Mouse (Mus musculus) CH12.LX (cell line): ENCODE measurements around the gene Dtnb. TPM values are rescaled to one million over a fixed set of nuclear protein-coding genes. Genes with fewer than 3 reads are reported as not detected.

Source experiments
- DNase-seq: peaks from one replicate; pipeline ENCODE4 v3.0.0-alpha.2; 2013; ENCODE audit errors: extremely low read depth
- H3K27ac ChIP-seq: 2 replicates; pipeline ENCODE4 v1.5.1; 2012; ENCODE audit warnings: low read depth, mild to moderate bottlenecking, control low read depth, moderate library complexity; ENCODE audit not compliant: insufficient read depth
- H3K27me3 ChIP-seq: replicated peaks from 2 replicates; pipeline ENCODE3; 2012; ENCODE audit warnings: inconsistent platforms
- H3K36me3 ChIP-seq, 2 experiments: replicated peaks in 1 of 2; 2 replicates each; pipeline versions ENCODE3 to v1.6.1; 2012; ENCODE audit warnings: inconsistent platforms in 1 of 2, low read length in 1 of 2, mild to moderate bottlenecking in 1 of 2, mixed read lengths in 1 of 2, moderate library complexity in 1 of 2; ENCODE audit not compliant: control insufficient read depth in 1 of 2, insufficient read depth in 1 of 2
- H3K4me1 ChIP-seq, 2 experiments: 2 replicates each; pipeline ENCODE4 v1.6.1; 2012; ENCODE audit warnings: inconsistent platforms in 1 of 2, moderate library complexity in 1 of 2; ENCODE audit not compliant: insufficient read depth in 2 of 2, control insufficient read depth in 1 of 2
- H3K4me2 ChIP-seq: 2 replicates; pipeline ENCODE4 v1.6.1; 2012; ENCODE audit warnings: low read depth, mild to moderate bottlenecking, control low read depth; ENCODE audit not compliant: poor library complexity, insufficient read depth, severe bottlenecking
- H3K4me3 ChIP-seq, 3 experiments: fragments of 150-350 bp in 1 of 3; sonication (generic) in 1 of 3; replicated peaks in 1 of 3; 2 replicates each; pipeline versions ENCODE3 to v1.5.1; 2011 to 2012; ENCODE audit warnings: low read depth in 2 of 3, low read length in 2 of 3, mild to moderate bottlenecking in 2 of 3, moderate library complexity in 2 of 3, control low read depth in 1 of 3, improper control_type of control experiment in 1 of 3, inconsistent platforms in 1 of 3, mixed read lengths in 1 of 3; ENCODE audit not compliant: poor library complexity in 1 of 3
- H3K79me2 ChIP-seq: replicated peaks from 2 replicates; pipeline ENCODE4 v1.6.1; 2012; ENCODE audit warnings: mild to moderate bottlenecking, moderate library complexity; ENCODE audit not compliant: control insufficient read depth, poor library complexity, insufficient read depth, severe bottlenecking; ENCODE audit errors: extremely low read depth
- H3K9ac ChIP-seq: 2 replicates; pipeline ENCODE4 v1.6.1; 2012; ENCODE audit warnings: low read depth, mild to moderate bottlenecking, control low read depth, moderate library complexity; ENCODE audit not compliant: insufficient read depth
- H3K9me3 ChIP-seq: replicated peaks from 2 replicates; pipeline ENCODE3; 2012; ENCODE audit warnings: low read length, inconsistent platforms, mixed read lengths
- CHD2 ChIP-seq: IDR thresholded peaks from 2 replicates; pipeline ENCODE4 v1.6.1; 2011; ENCODE audit warnings: low read length, improper control_type of control experiment
- CTCF ChIP-seq, 2 experiments: IDR thresholded peaks in 1 of 2; conservative IDR thresholded peaks in 1 of 2; 2 replicates each; pipeline ENCODE4 v1.5.1; 2011 to 2012; ENCODE audit warnings: low read depth in 2 of 2, low read length in 2 of 2, improper control_type of control experiment in 1 of 2, inconsistent platforms in 1 of 2, mild to moderate bottlenecking in 1 of 2, moderate library complexity in 1 of 2
- E2F4 ChIP-seq: IDR thresholded peaks from 2 replicates; pipeline ENCODE4 v1.6.1; 2011; ENCODE audit warnings: low read depth, low read length, improper control_type of control experiment; ENCODE audit not compliant: insufficient replicate concordance
- EP300 ChIP-seq: IDR thresholded peaks from 2 replicates; pipeline ENCODE4 v1.6.1; 2011; ENCODE audit warnings: low read length, improper control_type of control experiment
- JUND ChIP-seq: conservative IDR thresholded peaks from 2 replicates; pipeline ENCODE4 v1.6.1; 2011; ENCODE audit warnings: low read depth, low read length, improper control_type of control experiment
- KAT2A ChIP-seq: IDR thresholded peaks from 2 replicates; pipeline ENCODE4 v1.6.1; 2012; ENCODE audit warnings: low read length, improper control_type of control experiment, inconsistent platforms; ENCODE audit not compliant: insufficient replicate concordance
- MAX ChIP-seq: IDR thresholded peaks from 2 replicates; pipeline ENCODE4 v1.6.1; 2011; ENCODE audit warnings: low read length, improper control_type of control experiment
- MAZ ChIP-seq: IDR thresholded peaks from 2 replicates; pipeline ENCODE4 v1.6.1; 2012; ENCODE audit warnings: low read depth, mild to moderate bottlenecking, inconsistent platforms, low read length, improper control_type of control experiment, moderate library complexity
- MEF2A ChIP-seq: IDR thresholded peaks from 2 replicates; pipeline ENCODE4 v1.6.1; 2014; ENCODE audit warnings: low read depth, mild to moderate bottlenecking, inconsistent platforms, low read length, improper control_type of control experiment, borderline replicate concordance
- MXI1 ChIP-seq: IDR thresholded peaks from 2 replicates; pipeline ENCODE4 v1.6.1; 2011; ENCODE audit warnings: mild to moderate bottlenecking, low read depth, low read length, improper control_type of control experiment
- MYC ChIP-seq: IDR thresholded peaks from 2 replicates; pipeline ENCODE4 v1.6.1; 2011; ENCODE audit warnings: low read depth, mild to moderate bottlenecking, improper control_type of control experiment, low read length
- NELFE ChIP-seq: IDR thresholded peaks from 2 replicates; pipeline ENCODE4 v1.6.1; 2011; ENCODE audit warnings: low read depth, low read length, improper control_type of control experiment
- NRF1 ChIP-seq: IDR thresholded peaks from 2 replicates; pipeline ENCODE4 v1.6.1; 2014; ENCODE audit warnings: low read depth, mild to moderate bottlenecking, inconsistent platforms, low read length, improper control_type of control experiment, moderate library complexity
- POLR2A ChIP-seq: IDR thresholded peaks from 2 replicates; pipeline ENCODE4 v1.6.1; 2011; ENCODE audit warnings: low read depth, mild to moderate bottlenecking, improper control_type of control experiment, low read length
- POLR2AphosphoS2 ChIP-seq: IDR thresholded peaks from 2 replicates; pipeline ENCODE4 v1.6.1; 2011; ENCODE audit warnings: low read depth, low read length, improper control_type of control experiment
- RCOR1 ChIP-seq: conservative IDR thresholded peaks from 2 replicates; pipeline ENCODE4 v1.6.1; 2012; ENCODE audit warnings: low read depth, mild to moderate bottlenecking, inconsistent platforms, low read length, improper control_type of control experiment
- SMC3 ChIP-seq: IDR thresholded peaks from 2 replicates; pipeline ENCODE4 v1.6.1; 2011; ENCODE audit warnings: low read depth, low read length, improper control_type of control experiment
- TBP ChIP-seq: conservative IDR thresholded peaks from 2 replicates; pipeline ENCODE4 v1.6.1; 2011; ENCODE audit warnings: low read depth, low read length, improper control_type of control experiment
- TCF12 ChIP-seq: IDR thresholded peaks from 2 replicates; pipeline ENCODE4 v1.6.1; 2014; ENCODE audit warnings: low read depth, mild to moderate bottlenecking, inconsistent platforms, low read length, improper control_type of control experiment
- UBTF ChIP-seq: IDR thresholded peaks from 2 replicates; pipeline ENCODE4 v1.6.1; 2012; ENCODE audit warnings: low read depth, mild to moderate bottlenecking, inconsistent platforms, low read length, improper control_type of control experiment, moderate library complexity
- USF1 ChIP-seq: IDR thresholded peaks from 2 replicates; pipeline ENCODE4 v1.6.1; 2014; ENCODE audit warnings: low read depth, mild to moderate bottlenecking, inconsistent platforms, low read length, improper control_type of control experiment
- USF2 ChIP-seq: conservative IDR thresholded peaks from 2 replicates; pipeline ENCODE4 v1.6.1; 2011; ENCODE audit warnings: low read depth, low read length, improper control_type of control experiment
- ZC3H11A ChIP-seq: IDR thresholded peaks from 2 replicates; pipeline ENCODE4 v1.6.1; 2012; ENCODE audit warnings: low read depth, mild to moderate bottlenecking, inconsistent platforms, low read length, improper control_type of control experiment
- ZKSCAN1 ChIP-seq: IDR thresholded peaks from 2 replicates; pipeline ENCODE4 v1.6.1; 2012; ENCODE audit warnings: low read depth, inconsistent platforms, low read length, improper control_type of control experiment, borderline replicate concordance
- ZMIZ1 ChIP-seq: IDR thresholded peaks from 2 replicates; pipeline ENCODE4 v1.6.1; 2012; ENCODE audit warnings: low read depth, mild to moderate bottlenecking, inconsistent platforms, low read length, improper control_type of control experiment
- ZNF384 ChIP-seq: IDR thresholded peaks from 2 replicates; pipeline ENCODE4 v1.6.1; 2012; ENCODE audit warnings: low read depth, low read length, improper control_type of control experiment, inconsistent platforms
- dilution Hi-C: fragments of 300-500 bp; cut with MboI; formaldehyde crosslinking; loops from 2 replicates; pipeline ENCODE4 v1.14.3; 2020; ENCODE audit warnings: low sequenced_read_pairs; ENCODE audit not compliant: extremely low pct_unique_long_range_greater_than_20kb, extremely low pct_ligation_motif_present
- in situ Hi-C: fragments of 300-500 bp; cut with MboI; formaldehyde crosslinking; loops from 3 replicates; pipeline ENCODE4 v1.14.3; 2019; ENCODE audit warnings: low sequenced_read_pairs, low pct_ligation_motif_present, low pct_unique_long_range_greater_than_20kb, mixed read lengths
- polyA plus RNA-seq: library from polyadenylated mRNA; unstranded; fragments of >175 nt; gene quantifications from 2 replicates; pipeline ENCODE4 v1.2.1, GENCODE M21; 2012; ENCODE audit warnings: low read depth; ENCODE audit not compliant: insufficient read length
- total RNA-seq, 2 experiments: library from RNA; depleted of rRNA; stranded (reverse); fragments of 300-350 nt in 1 of 2; fragments of >200 nt in 1 of 2; gene quantifications; 2 replicates each; pipeline ENCODE4 v1.2.3; 2012 to 2014

The Dtnb gene
- total and polyA plus RNA-seq, 3 experiments: 8.1 to 26.0 (median 17.4) TPM

DNA sequence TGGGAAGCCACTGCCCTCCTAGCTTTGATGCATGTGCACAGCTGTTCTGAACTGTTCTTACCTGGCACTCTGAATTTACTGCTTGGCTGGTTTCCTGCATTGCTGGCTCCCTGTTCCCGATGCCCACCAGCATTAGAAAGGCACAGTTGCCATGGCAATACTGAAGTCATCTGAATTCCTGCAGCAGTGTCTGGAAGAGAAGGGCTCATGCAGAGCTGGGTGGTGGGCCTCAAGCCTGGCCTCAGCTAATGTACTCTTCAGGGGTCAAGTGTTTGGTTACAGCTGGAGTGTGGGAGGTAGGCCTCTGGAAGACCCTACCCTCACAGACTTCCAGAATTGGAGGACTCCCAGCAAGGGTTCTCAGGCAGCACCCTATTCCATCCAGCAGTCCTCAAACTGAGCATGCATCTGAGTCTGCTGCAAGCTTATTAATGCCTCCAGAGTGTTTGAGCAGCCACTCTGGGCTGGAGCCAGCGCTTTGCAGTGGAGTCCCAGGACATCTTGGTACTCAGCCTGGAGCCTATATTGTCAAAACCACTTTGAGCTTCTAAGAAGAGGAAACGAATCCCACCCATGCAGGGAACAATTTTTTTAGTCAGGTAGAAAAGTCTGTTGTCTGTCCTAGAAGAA is 211.1 kb downstream of the Dtnb start:
- no peak overlapping the region for H3K4me2 ChIP-seq
- H3K4me3 ChIP-seq: no peak overlapping the region
- no peak for DNase-seq
- no peaks in the 10 kb centered on the region for H3K79me2 ChIP-seq
- in situ Hi-C loops (no loop called here), dilution Hi-C loops (no loop called here)
- no peaks in the 10 kb centered on the region for H3K27me3 ChIP-seq
- no peak overlapping the region for H3K9ac ChIP-seq
- no peaks in the 10 kb centered on the region for H3K36me3 ChIP-seq
- no peak for TF ChIP-seq TCF12
- no peak for TF ChIP-seq E2F4
- TF ChIP-seq CHD2: no peak
- TF ChIP-seq KAT2A: no peak
- no peak for TF ChIP-seq TBP
- TF ChIP-seq SMC3: no peak
- no peak for TF ChIP-seq ZMIZ1
- no peak for TF ChIP-seq JUND
- no peak for TF ChIP-seq NELFE
- H3K27ac ChIP-seq: no peak overlapping the region
- H3K9me3 ChIP-seq: no peaks in the 10 kb centered on the region
- H3K4me1 ChIP-seq: peaks cover 21 to 58% of the 10 kb centered on the region in 2 experiments

DNA sequence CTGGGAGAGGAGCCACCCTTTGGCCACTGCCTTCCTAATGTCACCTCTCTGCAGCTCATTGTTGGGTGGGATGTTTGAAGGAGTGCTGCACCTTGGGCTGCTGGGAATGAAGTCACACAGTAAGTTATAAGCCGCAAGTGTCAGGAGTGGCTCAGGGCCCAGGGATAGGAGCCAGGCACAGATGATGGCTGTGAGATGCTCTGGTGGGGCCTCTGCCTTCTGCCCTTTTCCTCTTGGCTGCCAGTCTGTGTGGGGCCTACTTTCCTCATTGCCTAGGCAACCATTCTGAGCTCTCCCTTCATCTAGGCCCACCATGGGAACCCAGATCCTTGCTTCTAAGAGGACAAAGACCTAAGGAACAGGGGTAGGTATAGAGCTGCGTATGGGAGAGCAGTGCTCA is 212.1 kb downstream of the Dtnb start:
- H3K4me3 ChIP-seq: no peak overlapping the region
- H3K27ac ChIP-seq: no peak overlapping the region
- H3K4me2 ChIP-seq: no peak overlapping the region
- no peaks in the 10 kb centered on the region for H3K79me2 ChIP-seq
- no peaks in the 10 kb centered on the region for H3K9me3 ChIP-seq
- H3K4me1 ChIP-seq: peaks cover 24 to 61% of the 10 kb centered on the region in 2 experiments
- no peak overlapping the region for H3K9ac ChIP-seq
- dilution Hi-C loops: no loop called here
- no peak for TF ChIP-seq MAX
- TF ChIP-seq NRF1: no peak
- in situ Hi-C loops: no loop called here
- H3K36me3 ChIP-seq: no peaks in the 10 kb centered on the region
- DNase-seq: no peak
- no peaks in the 10 kb centered on the region for H3K27me3 ChIP-seq

DNA sequence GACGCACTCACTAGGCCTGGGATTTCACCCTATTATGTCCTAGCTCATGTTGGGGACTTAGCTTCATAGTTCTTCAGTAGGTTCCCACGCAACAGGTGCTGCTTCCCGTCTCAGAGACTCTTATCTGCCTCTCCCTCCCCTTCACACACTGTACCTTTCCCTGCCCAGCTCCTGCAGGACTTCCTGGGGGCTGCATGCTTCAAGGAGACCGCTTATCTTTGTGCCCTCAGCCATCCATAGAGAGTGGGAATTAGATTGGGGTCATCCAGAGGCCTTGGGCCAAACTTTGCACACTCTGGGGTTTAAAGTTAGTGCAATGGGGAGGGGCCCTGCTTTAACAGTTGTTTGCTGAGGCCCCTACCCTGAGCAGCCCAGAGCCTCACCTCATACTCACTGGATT is 212.5 kb downstream of the Dtnb start:
- no peaks in the 10 kb centered on the region for H3K9me3 ChIP-seq
- no peak overlapping the region for H3K9ac ChIP-seq
- H3K79me2 ChIP-seq: no peaks in the 10 kb centered on the region
- TF ChIP-seq USF2 (no peak), MXI1 (no peak), ZC3H11A (no peak), UBTF (no peak), USF1 (no peak), ZKSCAN1 (no peak), CTCF (conservative IDR thresholded peaks at IDR 0.05 in 1 of 2, IDR thresholded peaks at IDR 0.05 in 1 of 2; ENCODE audit: low read depth in 2 of 2, low read length in 2 of 2) (no peak), ZNF384 (no peak), POLR2AphosphoS2 (no peak), MEF2A (no peak), EP300 (no peak), POLR2A (no peak), NRF1 (no peak), SMC3 (no peak), MAX (no peak), TBP (no peak), RCOR1 (no peak), MAZ (no peak), MYC (no peak)
- TF ChIP-seq, all 38 proteins: peak for 0
- H3K27me3 ChIP-seq: no peaks in the 10 kb centered on the region
- dilution Hi-C loops: no loop called here
- no peak overlapping the region for H3K27ac ChIP-seq
- H3K4me1 ChIP-seq: peaks cover 24 to 61% of the 10 kb centered on the region in 2 experiments
- DNase-seq: no peak
- no peaks in the 10 kb centered on the region for H3K36me3 ChIP-seq
- H3K4me2 ChIP-seq: no peak overlapping the region
- in situ Hi-C loops: no loop called here
- no peak overlapping the region for H3K4me3 ChIP-seq
